ENCODE assay signal across 10 mouse cellular contexts in genomic region chr16:62782229-62782628, GRCm38 (mm10). TPM values are rescaled to one million over a fixed set of nuclear protein-coding genes. Genes with fewer than 3 reads are reported as not detected.
DNase-seq lines count a peak whose midpoint lies in the region; TF ChIP-seq lines count a peak whose summit lies in the region.
"Had no signal": no experiment of that assay in that cellular context is flagged by ENCODE, and none has a peak within 500 bp of the region (broad histone marks: within the 10 kb centered on the region; RNA-seq: fewer than 3 reads in every experiment).

No protein-coding gene starts in this region.

- no peak overlapping the region for H3K27ac ChIP-seq in left cerebral cortex, adult 2 months
- H3K27ac ChIP-seq: heart, embryonic 13.5 days; neural tube, embryonic 12.5 days had no signal

- intact Hi-C loops in left cerebral cortex, adult 2 months (cut with DNase I), result no loop called here

- TF ChIP-seq CTCF in left cerebral cortex, adult 2 months (IDR thresholded peaks at IDR 0.05), result peak; percentile 45

- no peak overlapping the region for H3K4me3 ChIP-seq in left cerebral cortex, adult 2 months
- H3K4me3 ChIP-seq: heart, embryonic 13.5 days; neural tube, embryonic 12.5 days had no signal

- DNase-seq in cerebellum, postnatal 10 days, result peak; percentile 13 to 14
- no peak for DNase-seq in cerebellum, postnatal 14 days
- no peak for DNase-seq in left cerebral cortex, adult 2 months (ENCODE audit: extremely low spot score in 1 of 2, low spot score in 2 of 2)
- DNase-seq in left cerebral cortex, adult 8-10 months (ENCODE audit: low spot score in 2 of 2), result no peak
- peak; percentile 44 for DNase-seq in NIH3T3 (ENCODE audit: low read depth)
- peak; percentile 60 for DNase-seq in lung, postnatal 36 days
- no peak for DNase-seq in layer of hippocampus, adult 18-20 months (ENCODE audit: low spot score in 2 of 2)
- no peak for DNase-seq in heart, postnatal 4 days

RNA-seq across cellular contexts. Expression of gene Nsun3, which starts 4.4 kb away (rescaled TPM):
- 10 to 100 TPM in 1 of 2 experiments, 1 to 10 TPM in 1; 8.2 to 12.7 TPM for total RNA-seq in left cerebral cortex, adult 2 months (2021)
- total RNA-seq in left cerebral cortex, adult 8-10 months (2022), result 10 to 100 TPM in 3 of 4 experiments, 1 to 10 TPM in 1; 9.6 to 13.7 (median 12.3) TPM
- total RNA-seq in layer of hippocampus, adult 18-20 months (2021), result 10 to 100 TPM in 1 of 2 experiments, 1 to 10 TPM in 1; 9.0 to 11.6 TPM
- total RNA-seq in heart, postnatal 4 days (2021), result 10 to 100 TPM in 1 of 2 experiments, 1 to 10 TPM in 1; 9.2 to 10.3 TPM

RNA-seq across cellular contexts. Expression of gene Stx19, which starts 32.2 kb away (rescaled TPM):
- total RNA-seq in left cerebral cortex, adult 2 months (2021), result not detected
- total RNA-seq in left cerebral cortex, adult 8-10 months (2022), result not detected
- not detected for total RNA-seq in layer of hippocampus, adult 18-20 months (2021)
- total RNA-seq in heart, postnatal 4 days (2021), result not detected

Comparison
In these comparisons a context has a peak if more than half of its experiments do, and no peak if none do; other contexts are left out.
1. DNase-seq: peak in cerebellum, postnatal 10 days (2 of 2), NIH3T3 (single experiment) and lung, postnatal 36 days (single experiment); none in cerebellum, postnatal 14 days (0 of 2), left cerebral cortex, adult 2 months (0 of 2), left cerebral cortex, adult 8-10 months (0 of 2), layer of hippocampus, adult 18-20 months (0 of 2) and heart, postnatal 4 days (single experiment).